Mouse (Mus musculus): ENCODE results near the gene C2cd2.

C2cd2 gene

GRCm38 (mm10) chr16:97941844-97942243, 20.6 kb downstream of the C2cd2 start:
- DNase-seq, result no peak

- no peak for DNase-seq
Observed at GRCm38 (mm10) chr16:97940471-97940973, 21.9 kb downstream of the C2cd2 start.

DNA sequence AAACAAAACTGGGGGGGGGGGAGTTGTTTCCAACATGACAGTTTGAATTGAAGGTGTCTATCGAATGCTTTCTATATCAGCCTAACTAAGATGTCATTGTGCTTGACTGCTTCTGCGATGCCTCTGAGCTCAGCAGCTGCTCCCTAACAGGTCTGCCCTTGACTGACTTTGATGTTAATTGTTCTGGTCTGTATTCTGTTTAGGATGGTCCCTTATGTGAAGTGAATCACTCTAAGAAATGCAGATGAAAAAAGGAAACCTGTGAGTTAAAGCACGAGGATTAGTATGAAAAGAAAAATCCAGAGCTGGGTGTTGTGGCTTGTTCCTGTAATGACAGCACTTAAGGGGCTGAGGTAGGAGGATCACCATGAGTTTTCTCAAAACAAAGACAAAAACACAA, 26.6 kb downstream of the C2cd2 start:
- no peak for DNase-seq

GRCm38 (mm10) chr16:97930231-97930630, 32.2 kb downstream of the C2cd2 start:
- DNase-seq, result no peak

DNA sequence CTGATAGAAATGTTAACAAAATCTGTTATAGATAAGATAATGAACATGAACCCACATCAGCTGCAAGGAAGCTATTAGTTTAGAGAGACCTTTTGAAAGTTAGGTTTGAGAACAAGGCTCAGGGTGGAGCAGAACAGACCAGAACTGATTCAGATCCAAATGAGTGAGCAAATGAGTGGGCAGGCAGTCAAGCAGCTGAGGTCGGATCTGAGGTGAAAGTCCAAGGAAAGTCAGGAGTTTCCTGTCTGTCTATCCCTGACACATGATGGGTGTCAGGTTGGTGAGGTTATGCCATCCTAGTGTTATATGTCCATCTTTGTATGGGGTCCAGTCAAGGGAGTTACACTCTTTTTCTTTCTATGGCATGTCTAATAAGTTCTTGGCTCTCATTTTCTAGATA, 32.9 kb downstream of the C2cd2 start:
- peak; percentile 64 for DNase-seq

DNA sequence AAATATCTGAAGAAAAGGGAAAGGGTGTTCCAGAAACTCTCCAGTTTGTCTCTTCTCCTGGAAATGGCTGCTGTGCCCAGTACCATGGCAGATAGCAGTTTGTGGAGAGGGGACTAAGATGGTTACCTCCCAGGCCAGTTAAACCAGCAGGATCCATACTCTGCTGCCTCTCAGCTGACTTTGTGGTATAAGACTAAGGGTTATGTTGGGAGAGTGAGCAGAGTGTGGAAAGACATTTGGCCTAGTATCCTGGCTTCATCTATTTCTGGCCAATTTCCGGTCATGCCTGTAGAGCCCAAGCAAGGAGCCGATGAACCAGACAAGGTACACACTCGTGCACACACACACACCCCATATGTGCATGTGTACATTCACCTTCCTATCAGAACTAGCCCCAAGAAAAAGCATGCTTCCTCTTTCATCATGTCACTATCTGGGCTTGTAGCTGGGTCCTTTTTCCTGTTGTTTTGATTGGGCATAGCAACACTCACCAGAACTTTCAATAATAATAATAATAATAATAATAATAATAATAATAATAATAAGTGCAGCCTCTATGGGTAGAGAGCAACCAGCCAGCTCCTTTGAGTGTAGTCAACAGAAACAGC, 35.0 kb downstream of the C2cd2 start:
- no peak for DNase-seq

DNA sequence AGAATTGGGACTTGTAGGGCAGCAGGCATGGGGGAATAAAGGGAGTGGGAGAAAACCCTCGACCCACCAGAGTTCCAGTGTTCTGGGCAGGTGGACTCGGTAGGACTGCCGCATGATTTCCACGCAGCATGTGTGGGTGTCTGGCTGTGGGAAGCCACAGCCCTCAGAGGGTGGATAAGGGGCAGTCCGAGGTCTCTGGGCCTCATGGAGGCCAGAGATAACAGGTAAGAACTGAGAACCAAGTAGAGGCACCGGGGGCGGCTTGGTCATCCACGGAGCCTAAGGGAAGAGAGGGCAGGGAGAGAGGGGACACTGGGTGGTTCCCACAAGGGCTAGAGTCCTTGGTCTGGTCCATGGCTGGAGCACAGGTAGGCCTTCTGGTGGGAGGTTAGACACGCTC, 36.0 kb downstream of the C2cd2 start:
- DNase-seq, result no peak

DNA sequence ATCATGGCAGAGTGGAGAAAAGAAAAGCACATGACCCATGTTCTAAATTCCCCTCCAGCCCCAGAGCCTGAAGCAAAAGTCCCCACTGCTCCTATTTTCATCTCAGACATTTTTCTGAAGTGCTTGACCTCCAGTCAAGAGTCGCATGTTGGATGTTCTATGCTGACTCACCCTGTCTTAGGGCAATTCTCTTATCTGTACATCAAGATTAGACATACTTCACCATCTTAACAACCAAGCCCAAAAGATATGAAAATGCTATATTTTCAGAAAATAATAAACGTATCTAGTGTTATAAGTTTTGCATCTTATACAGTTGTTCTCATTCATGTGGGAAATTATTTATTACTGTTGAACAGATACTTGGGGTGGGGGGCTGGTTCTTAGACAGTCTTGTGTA, 36.6 kb downstream of the C2cd2 start:
- no peak for DNase-seq

DNA sequence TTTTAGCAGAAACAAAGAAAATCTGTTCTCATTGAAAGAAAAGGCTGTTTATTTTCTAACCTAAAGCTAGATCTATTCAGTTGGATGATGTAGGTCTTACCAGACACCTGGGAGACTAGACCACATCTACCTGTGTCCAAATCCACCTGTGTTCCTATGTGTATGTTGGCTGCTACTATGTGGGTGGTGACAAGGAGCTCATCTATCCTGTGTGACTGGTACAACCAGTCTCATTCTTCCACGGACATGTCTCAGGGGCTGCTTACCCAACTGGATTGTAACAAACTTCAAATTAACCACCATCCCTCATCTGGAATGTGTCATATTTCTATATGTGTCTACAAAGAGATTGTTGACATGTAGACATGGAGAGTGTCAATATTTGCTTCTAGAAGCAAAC, 38.7 kb downstream of the C2cd2 start:
- DNase-seq, result no peak

DNA sequence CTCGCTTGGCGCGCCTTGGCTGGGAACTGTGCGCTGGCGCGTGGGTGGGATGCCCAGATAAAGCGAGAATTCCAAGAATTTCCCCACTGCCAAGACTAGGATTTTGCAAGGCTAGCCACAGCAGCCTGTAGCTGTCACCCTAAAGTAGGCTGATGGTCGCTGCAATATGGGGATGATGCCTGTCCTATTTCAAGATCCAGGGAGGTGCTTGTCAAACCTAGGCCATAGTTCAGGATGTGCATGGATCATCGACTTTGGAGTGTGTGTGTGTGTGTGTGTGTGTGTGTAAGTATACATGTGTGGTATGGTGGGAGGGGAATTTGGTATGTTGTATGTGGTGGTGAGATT, 39.6 kb downstream of the C2cd2 start:
- DNase-seq, result no peak

GRCm38 (mm10) chr16:97921961-97922778, 40.2 kb downstream of the C2cd2 start:
- DNase-seq, result peak; percentile 85

GRCm38 (mm10) chr16:97920621-97921020, 41.8 kb downstream of the C2cd2 start:
- no peak for DNase-seq

- no peak for DNase-seq
Observed at GRCm38 (mm10) chr16:97919793-97920192, 42.6 kb downstream of the C2cd2 start.

DNA sequence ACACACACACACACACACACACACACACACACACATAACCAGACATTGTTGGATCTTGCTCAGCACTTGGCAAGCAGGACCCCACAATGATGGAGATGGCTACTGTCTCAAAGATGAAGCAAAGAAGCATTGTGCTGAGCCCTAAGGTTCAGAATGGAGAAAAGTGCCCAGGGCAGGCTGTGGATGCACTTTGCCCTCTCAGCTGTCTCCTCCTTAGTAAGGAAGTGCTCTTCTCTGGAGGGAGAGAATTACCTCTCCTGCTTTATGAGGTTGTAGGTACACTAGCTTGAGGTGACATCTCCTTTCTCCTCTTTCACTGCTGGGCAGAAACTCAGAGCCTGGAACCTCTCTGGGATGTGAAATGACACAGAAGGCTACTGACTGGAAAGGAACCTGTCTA, 49.5 kb downstream of the C2cd2 start:
- peak; percentile 9 for DNase-seq

- DNase-seq, result no peak
Observed at GRCm38 (mm10) chr16:97909356-97909755, 53.0 kb downstream of the C2cd2 start.

DNA sequence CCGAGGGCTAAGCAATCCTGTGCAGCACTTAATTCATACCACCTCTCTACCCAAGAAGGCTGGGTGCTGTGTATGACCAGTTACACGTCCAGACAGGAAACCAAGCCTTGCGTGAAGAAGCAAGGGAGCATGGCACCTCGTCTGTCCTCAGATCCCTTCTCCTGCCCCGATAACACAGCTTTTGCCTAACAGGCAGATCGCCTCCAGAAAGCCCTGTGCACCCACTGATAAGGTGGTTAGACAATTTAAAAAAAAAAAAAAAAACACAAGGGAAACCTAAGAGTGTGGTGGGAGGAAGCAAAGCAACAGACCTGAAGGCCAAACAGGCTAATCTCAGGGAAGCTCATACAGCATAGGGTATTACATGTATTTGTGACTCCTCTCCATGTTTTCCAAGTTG, 54.9 kb downstream of the C2cd2 start:
- DNase-seq, result no peak

GRCm38 (mm10) chr16:97906337-97906736, 56.1 kb downstream of the C2cd2 start:
- no peak for DNase-seq

DNA sequence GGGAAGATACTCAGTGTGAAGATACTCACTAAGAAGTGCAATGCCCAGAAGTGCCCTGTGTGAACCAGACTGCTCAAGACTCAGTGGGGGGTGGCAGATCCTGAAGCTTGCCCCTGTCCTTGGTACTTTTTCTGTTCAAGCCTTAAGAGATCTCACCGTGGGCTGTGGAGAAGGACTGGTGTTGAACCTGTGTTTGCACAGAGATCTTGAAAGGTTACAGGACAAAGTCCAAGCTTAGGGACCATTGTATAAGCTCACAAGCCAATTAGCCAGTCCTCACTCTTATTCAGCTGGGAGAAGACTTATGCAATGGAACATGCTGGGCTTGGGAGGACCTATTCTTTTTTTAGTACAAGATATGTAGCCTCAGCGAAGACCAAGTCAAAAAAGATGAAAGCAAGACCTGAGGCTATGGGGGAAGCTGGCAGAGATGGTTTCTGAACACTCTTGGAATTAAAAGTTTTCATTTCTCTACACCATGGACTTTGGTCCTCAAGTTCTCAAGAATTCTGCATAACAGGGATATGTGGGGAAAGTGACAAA, 56.9 kb downstream of the C2cd2 start:
- no peak for DNase-seq

DNA sequence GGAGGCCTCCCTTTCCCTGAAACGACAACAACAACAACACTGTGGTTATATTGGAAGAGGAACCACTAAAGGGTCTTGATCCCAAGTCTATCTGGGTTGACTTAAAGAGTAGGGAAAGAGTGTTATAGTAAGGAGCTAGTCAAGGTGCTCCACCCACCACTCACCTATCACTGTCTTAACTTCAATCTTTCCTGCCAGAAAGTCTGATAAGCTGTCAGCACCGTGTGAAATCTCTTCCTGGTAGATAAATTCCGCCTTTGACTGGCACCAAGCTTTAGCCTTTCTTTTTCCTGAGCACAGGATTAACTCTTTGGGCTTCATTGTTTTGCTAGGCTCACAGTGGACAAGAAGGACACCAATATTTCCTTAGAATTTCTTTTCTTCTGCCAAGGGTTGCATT, 58.4 kb downstream of the C2cd2 start:
- no peak for DNase-seq

- peak; percentile 71 for DNase-seq
Observed at GRCm38 (mm10) chr16:97897346-97898024, 64.9 kb downstream of the C2cd2 start.

DNA sequence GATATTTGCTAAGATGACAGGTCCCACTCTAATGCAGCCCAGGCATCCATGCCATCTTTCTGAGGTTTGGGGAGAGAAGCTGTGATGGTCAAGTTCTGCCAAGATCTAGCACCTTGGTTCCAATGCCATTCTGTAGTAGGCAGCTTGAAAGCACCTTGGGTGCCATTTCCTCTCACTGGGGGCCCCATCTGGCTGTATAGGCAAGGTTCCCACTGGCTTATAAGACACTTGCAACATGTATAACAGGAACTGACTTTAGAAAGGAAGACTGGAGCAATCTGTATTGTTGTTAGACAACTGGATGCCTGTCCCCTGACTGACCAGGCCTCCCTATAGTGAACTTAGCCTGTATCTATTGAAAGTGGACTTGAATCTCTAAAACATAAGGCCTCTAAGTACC, 74.6 kb downstream of the C2cd2 start:
- no peak for DNase-seq

GRCm38 (mm10) chr16:97883696-97884095, 78.7 kb downstream of the C2cd2 start:
- no peak for DNase-seq

DNA sequence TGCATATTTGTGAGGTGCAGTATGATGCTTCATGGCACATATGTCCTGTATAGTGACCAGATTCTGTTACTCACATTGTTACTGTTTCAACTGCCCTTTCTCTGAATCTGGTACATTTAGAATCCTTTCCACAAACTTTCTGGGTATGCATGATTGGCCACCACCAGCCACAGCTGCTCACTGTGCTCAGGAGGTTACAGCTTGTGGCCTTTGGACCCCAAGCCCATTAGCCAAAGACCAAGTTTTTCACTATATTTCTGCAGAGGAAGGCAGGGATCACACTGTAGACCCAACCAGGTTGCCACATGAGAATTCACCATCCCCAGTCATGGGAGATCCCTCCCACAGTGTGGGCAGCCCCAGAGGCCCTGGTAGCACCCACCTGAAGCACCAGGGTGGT, 79.5 kb downstream of the C2cd2 start:
- peak; percentile 27 for DNase-seq

DNA sequence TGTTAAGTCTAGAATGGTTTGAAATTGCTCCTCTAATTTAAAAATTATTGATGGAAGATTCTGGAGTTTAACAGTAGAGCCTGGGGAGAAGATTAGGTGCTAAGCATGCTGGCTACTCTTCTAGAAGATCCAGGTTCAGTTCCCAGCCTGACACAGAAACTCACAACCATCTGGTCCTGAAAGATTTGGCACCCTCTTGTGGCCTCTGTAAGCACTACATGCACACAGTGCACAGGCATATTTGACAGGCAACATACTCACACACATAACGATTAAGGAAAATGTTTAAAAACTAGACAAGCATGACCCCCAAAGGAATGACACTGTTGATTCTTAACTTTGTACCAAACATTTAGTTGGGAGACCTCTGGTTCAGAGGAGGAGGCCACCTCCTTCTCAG, 83.3 kb downstream of the C2cd2 start:
- peak; percentile 24 for DNase-seq
